Mouse (Mus musculus): Measurements from ENCODE around the gene Spaar. TPM values are rescaled to one million over a fixed set of nuclear protein-coding genes. Genes with fewer than 3 reads are reported as not detected.

Spaar gene
- polyA plus RNA-seq, 1 experiment from 2014 or later: 0.15 TPM

DNA sequence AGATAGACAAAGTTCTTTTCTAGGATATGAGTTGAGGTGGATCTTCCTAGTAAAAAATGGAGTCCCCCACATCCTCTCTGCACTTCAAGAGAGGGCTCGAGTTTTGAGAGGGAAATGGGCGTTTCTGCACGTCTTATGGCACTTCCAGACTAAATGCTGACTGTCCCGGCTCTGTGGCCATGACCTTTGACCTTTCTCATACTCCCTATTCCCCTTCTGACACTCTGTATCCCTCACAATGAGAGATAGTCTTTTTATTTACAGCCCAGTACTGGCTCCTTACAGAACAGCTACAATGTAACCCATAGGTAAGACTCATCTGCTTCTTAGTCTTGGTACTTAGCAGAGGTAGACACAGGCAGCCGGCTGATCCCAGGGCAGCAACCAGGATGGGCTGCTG, 11.7 kb downstream of the Spaar start:
- H3K4me2 ChIP-seq (ENCODE audit: low read length): no peak overlapping the region
- H3K27me3 ChIP-seq (ENCODE audit: control insufficient read depth, insufficient read depth, low read depth, low read length): no peaks in the 10 kb centered on the region
- H3K4me3 ChIP-seq (ENCODE audit: low read depth, low read length): no peak overlapping the region
- no peak overlapping the region for H3K27ac ChIP-seq (ENCODE audit: low read length)
- no peaks in the 10 kb centered on the region for H3K36me3 ChIP-seq (ENCODE audit: control insufficient read depth, insufficient read depth, low read length)
- ATAC-seq: no peak
- H3K9me3 ChIP-seq (replicated peaks; ENCODE audit: control insufficient read depth, low read length, poor library complexity, severe bottlenecking): no peaks in the 10 kb centered on the region
- 65% methylated on average over 5 of the region's 5 CpGs for WGBS
- no peak overlapping the region for H3K9ac ChIP-seq (ENCODE audit: low read depth, low read length)
- H3K4me1 ChIP-seq (ENCODE audit: control insufficient read depth, insufficient read depth, low read length): no peaks in the 10 kb centered on the region

- Histone ChIP-seq H3K4me2 (ENCODE audit: low read length) (no peak overlapping the region), H3K4me3 (ENCODE audit: low read depth, low read length) (no peak overlapping the region), H3K9me3 (replicated peaks; ENCODE audit: control insufficient read depth, low read length, poor library complexity, severe bottlenecking) (no peaks in the 10 kb centered on the region), H3K27me3 (ENCODE audit: control insufficient read depth, insufficient read depth, low read depth, low read length) (no peaks in the 10 kb centered on the region), H3K27ac (ENCODE audit: low read length) (no peak overlapping the region), H3K36me3 (ENCODE audit: control insufficient read depth, insufficient read depth, low read length) (no peaks in the 10 kb centered on the region), H3K4me1 (ENCODE audit: control insufficient read depth, insufficient read depth, low read length) (no peaks in the 10 kb centered on the region), H3K9ac (ENCODE audit: low read depth, low read length) (no peak overlapping the region)
- no peak for ATAC-seq
- 32% methylated on average over 4 of the region's 4 CpGs for WGBS
Observed at GRCm38 (mm10) chr4:43742637-43743036, 12.8 kb downstream of the Spaar start.

DNA sequence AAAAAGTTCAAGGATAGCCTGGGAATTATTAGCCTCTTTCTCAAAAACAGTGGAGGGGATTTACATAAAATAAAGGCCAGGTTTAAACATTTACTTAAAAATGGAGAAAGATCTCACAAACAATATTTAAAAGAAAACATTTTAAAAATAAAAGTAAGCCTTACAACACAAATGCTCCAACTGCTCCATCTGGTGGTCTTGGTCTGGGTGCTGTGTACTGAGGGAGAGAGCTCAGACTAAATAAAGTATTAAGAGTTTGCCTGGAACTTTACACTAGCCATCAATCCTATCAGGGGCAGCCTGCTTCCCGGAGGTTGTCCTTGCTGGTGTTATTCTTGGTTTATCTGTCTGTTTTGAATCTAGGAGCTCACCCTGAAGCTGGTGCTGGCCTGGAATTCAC, 13.3 kb downstream of the Spaar start:
- no peaks in the 10 kb centered on the region for H3K4me1 ChIP-seq (ENCODE audit: control insufficient read depth, insufficient read depth, low read length)
- no peak overlapping the region for H3K4me3 ChIP-seq (ENCODE audit: low read depth, low read length)
- no peak overlapping the region for H3K4me2 ChIP-seq (ENCODE audit: low read length)
- H3K9me3 ChIP-seq (replicated peaks; ENCODE audit: control insufficient read depth, low read length, poor library complexity, severe bottlenecking): no peaks in the 10 kb centered on the region
- no peak overlapping the region for H3K9ac ChIP-seq (ENCODE audit: low read depth, low read length)
- ATAC-seq: no peak
- H3K36me3 ChIP-seq (ENCODE audit: control insufficient read depth, insufficient read depth, low read length): no peaks in the 10 kb centered on the region
- 69% methylated on average over 1 of the region's 1 CpGs for WGBS
- no peaks in the 10 kb centered on the region for H3K27me3 ChIP-seq (ENCODE audit: control insufficient read depth, insufficient read depth, low read depth, low read length)
- H3K27ac ChIP-seq (ENCODE audit: low read length): no peak overlapping the region

DNA sequence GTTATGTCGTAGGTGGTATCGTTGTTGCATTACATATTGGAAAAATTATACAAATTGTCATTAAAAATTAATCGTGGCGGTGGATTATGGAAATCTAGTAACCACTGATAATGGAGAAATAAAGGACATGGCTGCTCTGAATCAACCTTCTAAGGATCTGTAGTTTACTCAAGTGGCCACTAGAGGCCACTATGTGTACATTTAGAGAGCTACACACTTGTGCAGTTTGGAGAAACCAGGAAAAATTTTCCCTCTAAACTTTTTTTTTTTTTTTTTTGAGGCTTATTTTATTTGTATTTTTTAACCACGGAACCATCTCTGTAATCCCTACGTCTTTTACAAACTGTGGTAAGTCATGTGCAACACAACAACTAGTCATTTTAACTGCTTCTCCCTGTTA, 15.4 kb downstream of the Spaar start:
- ATAC-seq: no peak
- H3K36me3 ChIP-seq (ENCODE audit: control insufficient read depth, insufficient read depth, low read length): no peaks in the 10 kb centered on the region
- no peaks in the 10 kb centered on the region for H3K9me3 ChIP-seq (replicated peaks; ENCODE audit: control insufficient read depth, low read length, poor library complexity, severe bottlenecking)
- H3K4me2 ChIP-seq (ENCODE audit: low read length): no peak overlapping the region
- H3K4me3 ChIP-seq (ENCODE audit: low read depth, low read length): no peak overlapping the region
- H3K4me1 ChIP-seq (ENCODE audit: control insufficient read depth, insufficient read depth, low read length): no peaks in the 10 kb centered on the region
- WGBS: 18% methylated on average over 6 of the region's 6 CpGs
- no peak overlapping the region for H3K9ac ChIP-seq (ENCODE audit: low read depth, low read length)
- no peaks in the 10 kb centered on the region for H3K27me3 ChIP-seq (ENCODE audit: control insufficient read depth, insufficient read depth, low read depth, low read length)
- H3K27ac ChIP-seq (ENCODE audit: low read length): no peak overlapping the region

- no peak overlapping the region for H3K4me2 ChIP-seq (ENCODE audit: low read length)
- no peak overlapping the region for H3K27ac ChIP-seq (ENCODE audit: low read length)
- no peaks in the 10 kb centered on the region for H3K4me1 ChIP-seq (ENCODE audit: control insufficient read depth, insufficient read depth, low read length)
- H3K4me3 ChIP-seq (ENCODE audit: low read depth, low read length): no peak overlapping the region
- no peaks in the 10 kb centered on the region for H3K9me3 ChIP-seq (replicated peaks; ENCODE audit: control insufficient read depth, low read length, poor library complexity, severe bottlenecking)
- 84% methylated on average over 6 of the region's 6 CpGs for WGBS
- no peak overlapping the region for H3K9ac ChIP-seq (ENCODE audit: low read depth, low read length)
- no peak for ATAC-seq
- no peaks in the 10 kb centered on the region for H3K36me3 ChIP-seq (ENCODE audit: control insufficient read depth, insufficient read depth, low read length)
- no peaks in the 10 kb centered on the region for H3K27me3 ChIP-seq (ENCODE audit: control insufficient read depth, insufficient read depth, low read depth, low read length)
Observed at GRCm38 (mm10) chr4:43757213-43757612, 27.4 kb downstream of the Spaar start.

- no peaks in the 10 kb centered on the region for H3K36me3 ChIP-seq (ENCODE audit: control insufficient read depth, insufficient read depth, low read length)
- H3K4me1 ChIP-seq (ENCODE audit: control insufficient read depth, insufficient read depth, low read length): no peaks in the 10 kb centered on the region
- no peaks in the 10 kb centered on the region; the same call in 1 of the 2 replicates for H3K27me3 ChIP-seq (ENCODE audit: control insufficient read depth, insufficient read depth, low read depth, low read length)
- H3K4me3 ChIP-seq (ENCODE audit: low read depth, low read length): no peak overlapping the region
- H3K9me3 ChIP-seq (replicated peaks; ENCODE audit: control insufficient read depth, low read length, poor library complexity, severe bottlenecking): no peaks in the 10 kb centered on the region
- 85% methylated on average over 21 of the region's 21 CpGs for WGBS
- H3K4me2 ChIP-seq (ENCODE audit: low read length): no peak overlapping the region
- ATAC-seq: no peak
- no peak overlapping the region for H3K9ac ChIP-seq (ENCODE audit: low read depth, low read length)
- H3K27ac ChIP-seq (ENCODE audit: low read length): no peak overlapping the region
Observed at GRCm38 (mm10) chr4:43759571-43760418, 30.0 kb downstream of the Spaar start.

DNA sequence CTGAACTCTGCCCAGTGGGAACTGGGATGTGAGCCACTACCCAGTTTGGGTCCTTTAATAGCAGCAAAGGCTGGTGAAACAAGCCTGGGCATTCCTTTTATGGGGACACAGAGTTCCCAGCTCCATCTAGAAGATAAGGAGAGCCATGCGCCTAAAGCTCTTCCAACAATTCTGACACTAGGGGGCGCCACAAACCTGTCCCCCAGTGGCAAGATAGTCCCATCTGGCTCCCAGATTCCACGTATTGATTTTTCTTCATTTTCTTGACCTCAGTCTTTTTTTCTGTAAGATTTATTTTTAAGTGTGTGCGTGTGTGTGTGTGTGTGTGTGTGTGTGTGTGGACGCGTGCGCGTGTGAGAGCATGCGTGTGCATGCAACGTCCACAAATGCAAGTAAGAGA, 30.6 kb downstream of the Spaar start:
- no peak overlapping the region for H3K4me3 ChIP-seq (ENCODE audit: low read depth, low read length)
- H3K4me2 ChIP-seq (ENCODE audit: low read length): no peak overlapping the region
- no peaks in the 10 kb centered on the region for H3K4me1 ChIP-seq (ENCODE audit: control insufficient read depth, insufficient read depth, low read length)
- no peaks in the 10 kb centered on the region for H3K9me3 ChIP-seq (replicated peaks; ENCODE audit: control insufficient read depth, low read length, poor library complexity, severe bottlenecking)
- H3K9ac ChIP-seq (ENCODE audit: low read depth, low read length): no peak overlapping the region
- H3K27me3 ChIP-seq (ENCODE audit: control insufficient read depth, insufficient read depth, low read depth, low read length): no peaks in the 10 kb centered on the region; the same call in 1 of the 2 replicates
- H3K27ac ChIP-seq (ENCODE audit: low read length): no peak overlapping the region
- no peaks in the 10 kb centered on the region for H3K36me3 ChIP-seq (ENCODE audit: control insufficient read depth, insufficient read depth, low read length)
- WGBS: 74% methylated on average over 10 of the region's 10 CpGs
- ATAC-seq: no peak

GRCm38 (mm10) chr4:43761336-43761735, 31.5 kb downstream of the Spaar start:
- Histone ChIP-seq H3K36me3 (ENCODE audit: control insufficient read depth, insufficient read depth, low read length) (no peaks in the 10 kb centered on the region), H3K4me3 (ENCODE audit: low read depth, low read length) (no peak overlapping the region), H3K9ac (ENCODE audit: low read depth, low read length) (no peak overlapping the region), H3K4me2 (ENCODE audit: low read length) (no peak overlapping the region), H3K27me3 (ENCODE audit: control insufficient read depth, insufficient read depth, low read depth, low read length) (no peaks in the 10 kb centered on the region; the same call in 1 of the 2 replicates), H3K4me1 (ENCODE audit: control insufficient read depth, insufficient read depth, low read length) (no peaks in the 10 kb centered on the region), H3K27ac (ENCODE audit: low read length) (no peak overlapping the region), H3K9me3 (replicated peaks; ENCODE audit: control insufficient read depth, low read length, poor library complexity, severe bottlenecking) (no peaks in the 10 kb centered on the region)
- WGBS: 75% methylated on average over 2 of the region's 2 CpGs
- ATAC-seq: no peak

DNA sequence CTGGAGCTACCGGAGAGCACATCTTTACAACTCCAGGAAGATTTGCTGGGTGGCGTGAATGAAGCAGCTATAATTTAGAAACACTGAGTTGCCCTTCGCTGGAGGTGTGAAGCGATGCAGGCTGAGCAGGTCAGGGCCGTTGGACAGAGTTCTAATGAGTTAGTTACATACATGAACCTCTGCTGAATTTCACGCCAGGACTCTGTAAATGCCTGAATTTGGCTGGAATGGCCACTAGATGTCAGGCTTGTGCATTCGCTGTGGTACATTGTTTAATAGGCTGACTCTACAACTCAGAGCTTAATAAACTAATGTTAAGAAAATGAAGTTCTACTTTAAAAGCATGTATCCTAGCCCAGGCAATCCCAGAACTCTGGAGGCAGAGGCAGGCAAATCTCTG, 33.6 kb downstream of the Spaar start:
- Histone ChIP-seq H3K4me2 (ENCODE audit: low read length) (no peak overlapping the region), H3K36me3 (ENCODE audit: control insufficient read depth, insufficient read depth, low read length) (no peaks in the 10 kb centered on the region), H3K4me1 (ENCODE audit: control insufficient read depth, insufficient read depth, low read length) (no peaks in the 10 kb centered on the region), H3K27me3 (ENCODE audit: control insufficient read depth, insufficient read depth, low read depth, low read length) (no peaks in the 10 kb centered on the region; the same call in 1 of the 2 replicates), H3K4me3 (ENCODE audit: low read depth, low read length) (no peak overlapping the region), H3K27ac (ENCODE audit: low read length) (no peak overlapping the region), H3K9me3 (replicated peaks; ENCODE audit: control insufficient read depth, low read length, poor library complexity, severe bottlenecking) (no peaks in the 10 kb centered on the region), H3K9ac (ENCODE audit: low read depth, low read length) (no peak overlapping the region)
- WGBS: 28% methylated on average over 7 of the region's 7 CpGs
- no peak for ATAC-seq
